Mouse (Mus musculus): ENCODE measurements around the gene Gm5862. TPM values are rescaled to one million over a fixed set of nuclear protein-coding genes. Genes with fewer than 3 reads are reported as not detected.

Gene Gm5862
- not detected for polyA plus RNA-seq (2012; fragmentation: generic; extraction: Trizol)

GRCm38 (mm10) chr5:26022816-26023215 is at the start of gene Gm5862:
Gene Gm5862, minus strand, starts transcription at chr5:26022916.

GRCm38 (mm10) chr5:26058481-26058880 is 35.8 kb upstream of the Gm5862 start, which contains the start of gene Gm7347:
Gene Gm7347, minus strand, starts transcription at chr5:26058581.

GRCm38 (mm10) chr5:26039458-26039857 is 16.7 kb upstream of the Gm5862 start, which contains the start of gene Speer4a:
Gene Speer4a, minus strand, starts transcription at chr5:26039558.

GRCm38 (mm10) chr5:26004698-26005097 is 18.0 kb downstream of the Gm5862 start, which contains the start of gene Gm1979:
Gene Gm1979, minus strand, starts transcription at chr5:26004798.

GRCm38 (mm10) chr5:25988550-25988949 is 34.2 kb downstream of the Gm5862 start, which contains the start of gene Gm21698:
Gene Gm21698, minus strand, starts transcription at chr5:25988650.

DNA sequence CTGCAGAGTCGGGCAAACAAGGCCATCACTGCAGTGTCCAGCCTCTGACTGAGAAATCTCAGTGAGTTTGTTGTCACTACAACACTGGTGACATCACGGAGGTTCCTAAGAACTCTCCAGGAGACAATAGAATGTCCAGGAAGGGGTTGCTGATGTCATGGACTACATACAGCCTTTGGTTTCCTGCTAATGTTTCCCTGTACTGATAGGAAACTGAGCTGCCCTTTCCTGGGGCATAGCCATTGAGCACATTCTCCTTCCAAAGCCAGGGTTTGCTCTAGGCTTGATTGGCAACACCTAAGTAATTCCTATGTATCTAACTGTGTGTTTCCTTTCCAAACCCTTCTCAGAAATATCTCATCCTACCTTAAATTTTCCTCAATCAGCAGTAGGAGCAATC is 50.2 kb downstream of the Gm5862 start, which contains the start of gene Gm21680:
Gm21680 (minus strand) TSS at position 101 of the 400 bp plus-strand sequence.

Other genes with a start within 250 kb of the Gm5862 start
- not detected for gene Gm21663, start 80.5 kb downstream of the Gm5862 start, polyA plus RNA-seq (2012; fragmentation: generic; extraction: Trizol)
- not detected for gene Gm21671, start 68.5 kb downstream of the Gm5862 start, polyA plus RNA-seq (2012; fragmentation: generic; extraction: Trizol)
- under 1 TPM; 0.02 to 0.04 TPM for gene Gm21680, start 50.3 kb downstream of the Gm5862 start, polyA plus RNA-seq (2012; fragmentation: generic; extraction: Trizol)
- gene Gm21698, start 34.3 kb downstream of the Gm5862 start, polyA plus RNA-seq (2012; fragmentation: generic; extraction: Trizol): under 1 TPM in 1 of 2 experiments, not detected in 1; 0.02 TPM
- gene Gm1979, start 18.1 kb downstream of the Gm5862 start, polyA plus RNA-seq (2012; fragmentation: generic; extraction: Trizol): not detected
- not detected for gene Speer4a, start 16.6 kb upstream of the Gm5862 start, polyA plus RNA-seq (2012; fragmentation: generic; extraction: Trizol)
- not detected for gene Gm7347, start 35.7 kb upstream of the Gm5862 start, polyA plus RNA-seq (2012; fragmentation: generic; extraction: Trizol)
- not detected for gene Gm10471, start 66.4 kb upstream of the Gm5862 start, polyA plus RNA-seq (2012; fragmentation: generic; extraction: Trizol)
- under 1 TPM; 0.04 TPM for gene 5031410I06Rik, start 82.4 kb upstream of the Gm5862 start, polyA plus RNA-seq (2012; fragmentation: generic; extraction: Trizol)
- gene Gm10220, start 98.5 kb upstream of the Gm5862 start, polyA plus RNA-seq (2012; fragmentation: generic; extraction: Trizol): not detected
- gene Gm7361, start 234.8 kb upstream of the Gm5862 start, polyA plus RNA-seq (2012; fragmentation: generic; extraction: Trizol): under 1 TPM; 0.01 to 0.04 TPM